Mouse (Mus musculus) brain, embryonic 14.5 days (tissue): Measurements from ENCODE around the gene Ten1.

Source experiments
- CTCF ChIP-seq: fragments of 200-500 bp; IDR thresholded peaks from 2 replicates; pipeline ENCODE4 v1.5.1; 2012; ENCODE audit warnings: inconsistent platforms, mild to moderate bottlenecking, moderate library complexity, borderline replicate concordance; ENCODE audit not compliant: insufficient read depth, insufficient read length; ENCODE audit errors: extremely low read depth
- POLR2A ChIP-seq: fragments of 200-500 bp; IDR thresholded peaks from 2 replicates; pipeline ENCODE4 v1.6.1; 2012; ENCODE audit warnings: mild to moderate bottlenecking, inconsistent platforms, borderline replicate concordance; ENCODE audit not compliant: poor library complexity, insufficient read depth, insufficient read length, severe bottlenecking; ENCODE audit errors: extremely low read depth

DNA sequence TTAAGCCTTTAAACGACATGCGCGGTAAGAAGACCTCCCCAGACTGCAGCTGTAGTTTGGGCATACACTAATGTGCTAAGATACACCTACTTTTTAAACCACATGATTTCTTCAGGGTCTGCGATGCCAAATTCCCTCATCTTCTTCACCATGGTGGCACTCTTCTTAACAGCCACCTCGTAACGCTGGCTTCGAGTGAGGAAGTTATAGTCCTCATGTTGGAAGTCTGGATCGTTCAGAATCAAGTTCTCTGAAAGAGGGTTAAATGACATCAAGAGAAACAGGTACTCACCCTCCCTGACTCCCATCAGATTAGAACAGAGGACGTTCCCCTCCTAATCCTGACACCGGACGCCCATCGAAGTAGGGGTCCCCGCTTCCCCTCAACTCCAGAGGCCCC, 523 bp upstream of the Ten1 start:
- no peak for TF ChIP-seq CTCF
- TF ChIP-seq POLR2A: no peak
